Mouse (Mus musculus): Measurements from ENCODE around the gene 7420426K07Rik. TPM values are rescaled to one million over a fixed set of nuclear protein-coding genes. Genes with fewer than 3 reads are reported as not detected.

7420426K07Rik gene
- not detected for total RNA-seq (2021)

DNA sequence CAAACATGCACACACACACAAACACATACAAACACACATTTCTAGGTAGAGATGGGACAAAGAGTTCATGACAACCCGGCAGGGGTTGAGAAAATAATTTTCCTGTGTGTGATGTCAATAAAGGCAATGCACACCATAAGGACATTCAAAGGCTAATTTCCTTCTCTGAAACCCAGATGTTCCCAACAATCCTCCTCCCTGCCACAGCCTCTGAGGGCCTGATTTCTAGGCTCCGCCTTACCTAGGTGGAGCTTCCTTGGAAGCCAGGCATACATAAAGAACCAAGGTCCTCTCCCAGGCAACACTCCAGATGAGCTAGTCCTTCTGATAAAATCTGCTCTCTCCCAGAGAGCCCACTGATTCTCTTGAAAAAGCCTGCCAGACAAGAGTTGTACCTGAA is at the start of gene 7420426K07Rik:
Gene 7420426K07Rik (plus strand): TSS at position 301 of the 400 bp plus-strand sequence.
- no peak for DNase-seq (ENCODE audit: low spot score)
- intact Hi-C loops (cut with DNase I) = no loop called here

DNA sequence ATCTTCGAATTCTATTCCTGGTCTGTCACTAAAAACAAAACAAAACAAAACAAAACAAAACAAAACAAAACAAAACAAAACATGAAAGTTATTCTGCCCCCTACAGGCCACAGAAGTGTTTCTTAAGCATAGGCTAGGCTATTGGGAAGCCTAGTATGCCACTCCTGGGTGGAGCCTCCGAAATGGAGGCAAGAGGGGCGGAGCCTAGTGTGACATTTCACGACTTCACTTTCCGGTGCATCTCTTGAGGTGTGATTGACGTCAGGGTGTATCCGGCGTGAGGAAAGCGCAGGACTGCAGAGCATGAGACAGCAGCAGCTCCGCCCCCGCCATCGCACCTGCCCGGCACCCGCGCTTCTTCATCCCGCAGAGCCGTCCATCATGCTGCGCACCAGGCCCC is 46.7 kb upstream of the 7420426K07Rik start, which contains the start of gene Prr23a2:
Gene Prr23a2 (plus strand): TSS at position 285 of the 400 bp plus-strand sequence.
- no peak for DNase-seq (ENCODE audit: low spot score)

DNA sequence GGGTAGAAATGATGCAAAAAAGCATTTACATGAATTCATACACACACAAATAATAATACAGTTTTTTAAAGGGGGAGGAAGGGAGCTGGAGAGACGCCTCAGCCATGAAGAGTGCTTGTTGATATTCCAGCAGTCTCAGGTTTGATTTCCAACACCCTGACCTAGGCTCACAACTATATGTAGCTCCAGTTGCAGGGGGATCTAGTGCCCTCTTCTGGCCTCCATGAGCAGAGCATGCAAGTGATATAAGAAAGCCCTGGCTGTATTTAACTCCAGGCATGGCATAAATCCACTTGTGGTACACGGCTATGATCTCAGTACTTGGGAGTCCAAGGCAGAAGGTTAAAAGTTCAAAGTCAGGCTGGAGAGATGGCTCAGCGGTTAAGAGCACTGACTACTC is 39.5 kb upstream of the 7420426K07Rik start:
- intact Hi-C loops (cut with DNase I) = no loop called here
- no peak for DNase-seq (ENCODE audit: low spot score)

More for the DNA sequence above, 46.7 kb upstream of the 7420426K07Rik start, which contains the start of gene Prr23a2:
- intact Hi-C loops (cut with DNase I) = no loop called here

DNA sequence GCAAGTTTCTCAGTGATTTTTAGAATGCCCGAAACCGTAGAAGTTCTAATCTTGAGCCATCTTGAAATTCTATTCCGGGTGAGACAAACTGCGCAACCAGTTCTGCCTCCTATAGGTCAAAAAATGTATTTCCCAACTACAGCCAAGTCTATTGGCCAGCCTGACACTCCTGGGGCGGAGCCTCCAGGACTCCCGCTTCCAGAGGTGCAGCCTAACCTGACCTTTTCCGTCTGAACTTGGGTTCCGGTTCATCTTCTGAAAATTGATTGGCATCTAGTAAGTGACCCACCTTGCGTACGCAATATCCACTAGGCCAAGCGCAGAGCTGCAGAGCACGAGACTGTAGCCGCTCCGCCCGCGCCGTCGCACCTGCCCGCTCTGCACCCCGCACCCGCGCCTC is 38.3 kb upstream of the 7420426K07Rik start, which contains the start of gene Prr23a3:
Gene Prr23a3 (plus strand): TSS at position 197 of the 400 bp plus-strand sequence.
- DNase-seq (ENCODE audit: low spot score) = no peak
- intact Hi-C loops (cut with DNase I) = no loop called here

- intact Hi-C loops (cut with DNase I) = no loop called here
Observed at GRCm38 (mm10) chr9:98901486-98901885, 1.4 kb upstream of the 7420426K07Rik start.

GRCm38 (mm10) chr9:98920629-98921523 is 18.0 kb downstream of the 7420426K07Rik start:
- intact Hi-C loops (cut with DNase I) = no loop called here
- DNase-seq (ENCODE audit: low spot score) = no peak

More at GRCm38 (mm10) chr9:98901486-98901885, 1.4 kb upstream of the 7420426K07Rik start:
- no peak for DNase-seq (ENCODE audit: low spot score)

DNA sequence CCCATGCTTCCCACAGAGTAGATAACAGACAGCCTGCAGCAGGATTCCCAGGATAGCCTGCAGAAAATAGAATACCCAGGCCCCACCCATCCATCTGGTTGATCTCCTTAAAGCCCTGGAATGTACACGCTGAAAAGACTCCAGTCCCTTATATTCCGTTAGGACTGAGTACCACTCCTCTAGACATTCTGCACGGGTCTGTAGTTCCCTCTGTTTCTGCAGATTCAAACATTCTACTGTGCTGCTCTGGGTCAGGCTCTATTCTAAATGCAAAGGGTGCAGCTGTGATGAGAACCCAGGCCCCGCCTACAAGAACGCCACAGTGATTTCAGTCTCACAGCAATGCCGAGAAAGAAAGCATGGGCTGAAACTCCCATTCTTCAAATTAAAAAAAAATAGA is 20.2 kb downstream of the 7420426K07Rik start:
- intact Hi-C loops (cut with DNase I) = no loop called here
- DNase-seq (ENCODE audit: low spot score) = no peak

GRCm38 (mm10) chr9:98924183-98924582 is 21.3 kb downstream of the 7420426K07Rik start:
- intact Hi-C loops (cut with DNase I) = no loop called here
- no peak for DNase-seq (ENCODE audit: low spot score)

- intact Hi-C loops (cut with DNase I) = no loop called here
Observed at GRCm38 (mm10) chr9:98929496-98929895, 26.6 kb downstream of the 7420426K07Rik start.

DNA sequence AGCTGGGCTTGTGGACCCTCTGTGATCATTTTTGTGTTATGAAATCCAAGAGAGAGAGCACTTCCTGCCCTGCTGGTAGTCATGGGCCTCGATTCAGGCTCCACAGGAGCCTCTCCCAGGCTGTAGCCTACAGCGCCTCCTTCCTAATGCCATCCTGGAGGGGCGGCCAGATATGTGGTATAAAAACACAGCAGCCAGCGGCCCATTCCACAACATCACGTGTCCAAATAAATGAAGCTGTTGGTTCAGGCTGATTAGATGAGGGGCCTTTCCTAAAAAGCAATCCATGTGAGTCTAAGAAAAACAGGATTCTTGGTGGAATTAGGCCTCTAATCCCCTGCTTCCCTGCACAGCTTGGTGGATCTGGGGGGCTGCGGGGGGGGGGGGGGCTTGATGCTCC is 30.0 kb downstream of the 7420426K07Rik start:
- DNase-seq (ENCODE audit: low spot score) = no peak
- intact Hi-C loops (cut with DNase I) = loop anchor here (10.0 kb wide), 1 partner anchor 318 kb away; no protein-coding TSS in a partner anchor

More at GRCm38 (mm10) chr9:98929496-98929895, 26.6 kb downstream of the 7420426K07Rik start:
- no peak for DNase-seq (ENCODE audit: low spot score)

- DNase-seq (ENCODE audit: low spot score) = no peak
- intact Hi-C loops (cut with DNase I) = loop anchor here (10.0 kb wide), 1 partner anchor 321 kb away; no protein-coding TSS in a partner anchor
Observed at GRCm38 (mm10) chr9:98935190-98935909, 32.4 kb downstream of the 7420426K07Rik start.

- DNase-seq (ENCODE audit: low spot score) = no peak
- intact Hi-C loops (cut with DNase I) = loop anchor here (10.0 kb wide), 1 partner anchor 324 kb away; no protein-coding TSS in a partner anchor
Observed at GRCm38 (mm10) chr9:98939290-98939689, 36.4 kb downstream of the 7420426K07Rik start.

DNA sequence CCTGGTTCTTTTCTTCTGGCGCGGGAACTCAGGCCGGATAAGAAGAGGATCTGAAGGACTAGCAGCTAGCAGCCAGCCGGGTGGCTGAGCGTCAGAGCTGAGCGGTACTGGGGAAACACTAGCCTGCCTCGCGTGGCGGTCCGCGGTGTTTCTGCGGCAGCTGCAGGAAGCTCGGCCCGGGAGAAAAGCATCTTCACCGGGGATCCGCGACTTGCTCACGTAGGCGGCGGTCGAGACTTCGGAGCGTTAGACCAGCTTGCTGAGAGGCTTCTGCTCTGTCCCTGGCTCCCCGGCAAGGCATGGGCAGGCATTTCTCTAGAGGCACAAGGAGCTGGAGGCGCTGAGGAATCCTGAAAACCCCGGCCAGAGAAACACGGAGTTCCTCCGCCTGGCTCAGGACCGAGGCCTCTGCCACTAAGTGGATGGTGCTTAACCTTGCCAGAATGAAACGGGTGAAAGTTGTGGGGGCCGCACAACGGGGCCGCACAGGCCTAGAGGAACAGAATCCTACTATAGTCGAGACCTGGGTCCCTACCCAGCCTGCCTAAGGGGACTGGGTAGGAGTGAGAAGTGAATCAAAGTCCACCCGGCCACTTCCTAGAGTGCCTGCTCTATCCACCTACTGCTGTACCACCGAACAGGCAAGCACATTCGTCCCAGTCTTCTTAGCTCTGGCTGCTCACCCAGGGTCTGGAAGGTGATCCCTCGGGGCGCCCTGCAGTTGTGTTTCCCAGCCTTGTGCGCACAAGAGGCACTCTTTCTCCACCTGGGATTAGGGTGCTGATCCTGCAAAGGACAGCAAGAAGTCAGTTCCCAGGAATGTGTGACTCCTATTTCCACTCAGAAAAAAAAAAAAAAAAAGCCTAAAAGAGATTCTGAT is 49.5 kb downstream of the 7420426K07Rik start:
- intact Hi-C loops (cut with DNase I) = loop anchor here (10.0 kb wide), 1 partner anchor 308 kb away; no protein-coding TSS in a partner anchor
- DNase-seq (ENCODE audit: low spot score) = no peak

- DNase-seq (ENCODE audit: low spot score) = no peak
- intact Hi-C loops (cut with DNase I) = loop anchor here (10.0 kb wide), 1 partner anchor 308 kb away; no protein-coding TSS in a partner anchor
Observed at GRCm38 (mm10) chr9:98953291-98953690, 50.4 kb downstream of the 7420426K07Rik start.

GRCm38 (mm10) chr9:98953830-98954229 is 50.9 kb downstream of the 7420426K07Rik start:
- intact Hi-C loops (cut with DNase I) = loop anchor here (10.0 kb wide), 1 partner anchor 309 kb away; no protein-coding TSS in a partner anchor
- DNase-seq (ENCODE audit: low spot score) = no peak

All from heart, postnatal 25 days (tissue).